Mouse (Mus musculus) kidney, embryonic 15.5 days (tissue): ENCODE measurements at regions not wholly inside any gene's neighbourhood (a gene's known extent, or its start where the extent isn't known, plus 50 kb on each side); places are given as distances from the start of the nearest gene placed in this dataset.

Source experiments
- ATAC-seq: fragments of 200-750 bp; cut with Nextera tagmentation; replicated peaks from 2 replicates; pipeline ENCODE4 v1.8.0; 2017; ENCODE audit warnings: moderate TSS enrichment; ENCODE audit not compliant: low FRiP score
- H3K27ac ChIP-seq: fragments of 300-500 bp; sonication (generic); 2 replicates; pipeline ENCODE4 v1.5.1; 2015; ENCODE audit warnings: mild to moderate bottlenecking, inconsistent platforms
- H3K27me3 ChIP-seq: fragments of 300-500 bp; sonication (generic); 2 replicates; pipeline ENCODE4 v1.6.1; 2015; ENCODE audit warnings: inconsistent platforms
- H3K36me3 ChIP-seq: fragments of 300-500 bp; sonication (generic); 2 replicates; pipeline ENCODE4 v1.6.1; 2015; ENCODE audit warnings: inconsistent platforms
- H3K4me1 ChIP-seq: fragments of 300-500 bp; sonication (generic); 2 replicates; pipeline ENCODE4 v1.6.1; 2015; ENCODE audit warnings: inconsistent platforms
- H3K4me2 ChIP-seq: fragments of 300-500 bp; sonication (generic); 2 replicates; pipeline ENCODE4 v1.6.1; 2015; ENCODE audit warnings: moderate library complexity, mild to moderate bottlenecking, inconsistent platforms
- H3K4me3 ChIP-seq: fragments of 300-500 bp; sonication (generic); replicated peaks from 2 replicates; pipeline ENCODE4 v1.5.1; 2015; ENCODE audit warnings: mild to moderate bottlenecking, inconsistent platforms
- H3K9ac ChIP-seq: fragments of 300-500 bp; sonication (generic); 2 replicates; pipeline ENCODE4 v1.6.1; 2015; ENCODE audit warnings: mild to moderate bottlenecking, inconsistent platforms
- H3K9me3 ChIP-seq: fragments of 300-500 bp; sonication (generic); replicated peaks from 2 replicates; pipeline ENCODE4 v1.6.1; 2016; ENCODE audit warnings: inconsistent platforms
- WGBS: fragments of 180-500 bp; shearing (Covaris S2); methylation state at CpG from one replicate; pipeline ENCODE4 v1.1.7; 2015; ENCODE audit warnings: mixed read lengths; 5-methylcytosine and 5-hydroxymethylcytosine counted together

DNA sequence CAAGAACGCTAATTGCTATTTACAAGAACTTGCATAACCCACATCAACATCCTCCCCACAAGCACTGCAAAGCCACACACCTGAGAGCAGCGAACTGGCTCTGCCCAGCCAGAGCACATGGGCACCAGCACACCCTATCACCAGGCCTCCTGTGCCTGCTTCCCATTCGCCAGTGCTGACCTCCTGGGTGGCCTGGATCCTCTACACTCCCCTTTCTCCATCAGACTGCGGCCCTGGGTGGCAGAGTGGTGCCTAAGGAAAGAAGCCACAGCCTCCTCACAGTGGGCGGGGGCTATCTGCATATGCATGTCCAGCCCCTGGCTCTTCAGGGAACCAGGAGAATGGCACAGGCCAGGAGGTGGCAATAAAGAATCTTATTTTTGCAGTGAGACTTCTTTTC lies 187.9 kb upstream of the Klf14 start:
- Histone ChIP-seq H3K36me3 (no peaks in the 10 kb centered on the region), H3K4me1 (peaks cover 22% of the 10 kb centered on the region), H3K4me3 (no peak overlapping the region), H3K27me3 (no peaks in the 10 kb centered on the region), H3K27ac (no peak overlapping the region), H3K9me3 (no peaks in the 10 kb centered on the region), H3K9ac (no peak overlapping the region), H3K4me2 (no peak overlapping the region)
- peak; percentile 72 for ATAC-seq
- WGBS: 46% methylated on average over 5 of the region's 5 CpGs

DNA sequence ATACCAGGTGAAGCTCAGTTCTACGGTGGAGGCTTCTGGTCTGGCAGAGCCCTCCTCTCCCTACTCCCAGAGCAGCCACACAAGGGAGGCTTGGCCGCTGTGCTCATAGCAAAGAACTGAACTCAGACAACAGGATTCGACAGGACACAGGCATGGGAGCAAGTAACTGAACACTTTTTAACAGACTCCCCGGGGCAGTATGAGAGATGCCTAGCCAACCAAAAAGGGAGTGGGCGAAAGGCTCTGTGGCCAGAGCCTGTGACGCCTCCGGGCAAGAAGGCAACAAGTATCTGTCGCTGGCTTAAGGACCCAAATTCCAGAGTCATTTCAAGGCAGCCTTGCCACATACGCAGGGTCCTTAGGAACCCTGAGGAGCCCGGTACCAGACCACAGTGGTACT lies 188.8 kb upstream of the Klf14 start:
- WGBS: 56% methylated on average over 10 of the region's 10 CpGs
- Histone ChIP-seq H3K4me3 (no peak overlapping the region), H3K27ac (peak overlapping the region; percentile 49; the same call in 1 of the 2 replicates), H3K27me3 (no peaks in the 10 kb centered on the region), H3K4me1 (peaks cover 22% of the 10 kb centered on the region), H3K4me2 (no peak overlapping the region), H3K36me3 (no peaks in the 10 kb centered on the region), H3K9me3 (no peaks in the 10 kb centered on the region), H3K9ac (no peak overlapping the region)
- no peak; the same call in 1 of the 2 replicates for ATAC-seq

DNA sequence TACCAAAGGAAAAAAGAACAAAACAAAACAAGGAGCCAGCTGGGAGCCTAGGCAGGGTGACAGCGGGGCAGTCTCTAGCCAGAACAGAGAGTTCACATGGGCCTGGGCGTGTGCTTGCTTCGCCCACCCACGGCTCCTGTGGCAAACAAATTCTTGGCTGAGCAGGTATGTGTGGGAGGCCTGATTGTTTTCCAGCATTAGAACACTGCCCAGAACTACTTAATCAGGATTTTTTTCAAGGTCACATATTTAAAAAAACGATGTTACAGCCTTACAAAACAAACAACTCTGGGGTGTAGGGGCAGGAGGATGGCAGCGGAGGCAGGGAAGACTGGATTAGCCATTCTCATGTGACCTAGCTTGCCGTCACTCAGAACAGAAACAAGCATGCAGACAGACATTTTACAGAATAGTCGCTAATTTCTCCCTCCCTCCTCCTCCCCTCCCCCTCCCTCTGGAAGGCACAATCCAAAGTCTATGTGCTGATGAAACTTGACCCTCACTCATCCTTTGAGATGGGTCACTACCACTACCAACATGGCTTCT lies 189.5 kb upstream of the Klf14 start:
- peaks cover 22% of the 10 kb centered on the region for H3K4me1 ChIP-seq
- H3K27ac ChIP-seq: peak overlapping the region; percentile 24; the same call in 1 of the 2 replicates
- peak; percentile 64; the same call in 1 of the 2 replicates for ATAC-seq
- H3K4me2 ChIP-seq: no peak overlapping the region
- H3K9ac ChIP-seq: no peak overlapping the region
- H3K27me3 ChIP-seq: no peaks in the 10 kb centered on the region
- no peaks in the 10 kb centered on the region for H3K9me3 ChIP-seq
- no peak overlapping the region for H3K4me3 ChIP-seq
- no peaks in the 10 kb centered on the region for H3K36me3 ChIP-seq
- 45% methylated on average over 8 of the region's 8 CpGs for WGBS

DNA sequence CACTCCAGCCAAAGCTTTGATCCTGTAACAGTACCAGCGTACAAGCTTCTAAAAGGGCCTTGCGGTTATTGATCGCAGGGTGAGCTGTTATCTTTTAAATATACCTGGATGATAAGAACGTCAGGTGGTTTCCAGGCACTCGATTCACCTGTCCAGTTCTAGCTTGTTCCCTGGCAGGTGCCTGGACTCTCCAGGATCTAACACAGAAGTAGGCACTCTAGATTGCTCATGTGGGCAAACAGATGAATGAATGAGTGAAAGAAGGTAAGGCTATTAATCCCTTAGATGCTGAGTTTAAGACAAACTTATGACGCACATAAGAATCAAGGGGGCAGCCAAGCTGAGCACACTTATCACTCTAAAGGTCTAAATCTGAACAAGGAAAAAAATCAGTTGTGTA lies 190.3 kb upstream of the Klf14 start:
- H3K27me3 ChIP-seq: no peaks in the 10 kb centered on the region
- WGBS: 88% methylated on average over 6 of the region's 6 CpGs
- peaks cover 22% of the 10 kb centered on the region for H3K4me1 ChIP-seq
- no peak overlapping the region for H3K9ac ChIP-seq
- no peaks in the 10 kb centered on the region for H3K9me3 ChIP-seq
- H3K27ac ChIP-seq: no peak overlapping the region
- ATAC-seq: no peak
- H3K4me2 ChIP-seq: no peak overlapping the region
- no peak overlapping the region for H3K4me3 ChIP-seq
- H3K36me3 ChIP-seq: no peaks in the 10 kb centered on the region

DNA sequence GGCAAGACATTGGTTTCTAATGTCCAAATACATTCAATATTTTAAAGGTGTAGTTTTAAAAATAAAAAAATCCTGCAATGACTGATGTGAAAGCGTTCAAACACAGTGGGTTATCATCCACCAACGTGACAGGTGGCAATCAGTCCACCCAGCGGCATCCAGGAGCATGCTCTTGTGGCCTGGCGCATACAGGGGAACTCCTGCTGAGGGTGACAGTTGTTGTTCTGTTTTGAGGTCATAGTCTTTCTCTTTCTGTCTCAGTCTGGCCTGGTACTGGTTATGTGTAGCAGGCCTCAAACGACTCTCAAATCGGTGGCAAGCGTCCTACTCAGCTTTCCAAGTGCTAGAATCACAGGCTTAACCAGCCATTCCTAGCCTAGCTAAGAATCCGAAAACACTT lies 191.5 kb upstream of the Klf14 start:
- 90% methylated on average over 8 of the region's 8 CpGs for WGBS
- peaks cover 22% of the 10 kb centered on the region for H3K4me1 ChIP-seq
- no peak overlapping the region for H3K27ac ChIP-seq

DNA sequence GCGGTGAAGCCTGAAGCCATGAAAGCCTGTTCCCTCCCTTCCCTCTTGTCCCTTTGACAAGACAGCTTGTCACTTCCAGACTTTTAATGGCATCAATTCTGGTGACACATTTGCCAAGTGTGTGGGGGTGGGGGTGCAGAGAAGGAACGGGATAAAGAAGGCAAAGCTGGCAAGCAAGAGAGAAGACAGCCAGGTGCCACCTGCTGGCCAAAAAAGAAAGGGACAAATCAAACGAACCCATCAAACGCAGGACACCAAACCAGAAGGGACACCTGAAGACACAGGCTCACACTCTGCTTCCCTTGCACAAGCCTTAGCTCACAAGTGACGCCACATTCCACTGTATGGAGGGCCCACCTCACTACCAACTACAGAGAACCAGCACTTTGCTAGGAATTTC lies 197.0 kb upstream of the Klf14 start:
- H3K4me3 ChIP-seq: no peak overlapping the region
- H3K4me2 ChIP-seq: no peak overlapping the region
- WGBS: 19% methylated on average over 5 of the region's 5 CpGs
- ATAC-seq: no peak
- H3K27ac ChIP-seq: no peak overlapping the region
- H3K9me3 ChIP-seq: no peaks in the 10 kb centered on the region
- no peak overlapping the region for H3K9ac ChIP-seq
- H3K36me3 ChIP-seq: no peaks in the 10 kb centered on the region
- peaks cover 9% of the 10 kb centered on the region for H3K4me1 ChIP-seq
- peaks cover 10% of the 10 kb centered on the region; the same call in 1 of the 2 replicates for H3K27me3 ChIP-seq

More for the DNA sequence above, 191.5 kb upstream of the Klf14 start:
- H3K4me2 ChIP-seq: no peak overlapping the region
- no peaks in the 10 kb centered on the region for H3K36me3 ChIP-seq
- no peak overlapping the region for H3K9ac ChIP-seq
- no peaks in the 10 kb centered on the region for H3K9me3 ChIP-seq
- H3K4me3 ChIP-seq: no peak overlapping the region
- ATAC-seq: no peak
- no peaks in the 10 kb centered on the region for H3K27me3 ChIP-seq

DNA sequence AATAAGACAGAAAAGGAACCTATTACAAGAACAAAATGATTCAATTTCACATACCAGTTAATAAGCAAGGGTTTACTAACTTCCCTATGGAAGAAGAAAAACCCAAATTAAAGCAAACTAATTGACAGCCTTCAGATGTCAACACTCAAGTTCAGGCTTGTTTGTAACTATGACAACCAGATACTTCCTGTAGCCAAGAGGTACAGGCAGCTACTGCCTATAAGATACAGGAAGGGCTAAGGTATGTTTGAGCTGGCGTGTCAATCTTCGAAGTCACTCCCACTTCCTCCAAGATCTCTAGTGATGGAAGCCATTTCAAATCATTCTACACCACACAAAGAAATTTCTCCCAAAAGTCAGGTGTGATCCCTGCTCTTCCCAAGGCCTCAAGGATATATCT lies 198.1 kb upstream of the Klf14 start:
- no peak for ATAC-seq
- WGBS: 84% methylated on average over 2 of the region's 2 CpGs
- Histone ChIP-seq H3K9me3 (no peaks in the 10 kb centered on the region), H3K4me2 (no peak overlapping the region), H3K27ac (no peak overlapping the region), H3K4me3 (no peak overlapping the region), H3K36me3 (no peaks in the 10 kb centered on the region), H3K4me1 (peaks cover 9% of the 10 kb centered on the region), H3K9ac (no peak overlapping the region), H3K27me3 (peaks cover 18% of the 10 kb centered on the region; the same call in 1 of the 2 replicates)

DNA sequence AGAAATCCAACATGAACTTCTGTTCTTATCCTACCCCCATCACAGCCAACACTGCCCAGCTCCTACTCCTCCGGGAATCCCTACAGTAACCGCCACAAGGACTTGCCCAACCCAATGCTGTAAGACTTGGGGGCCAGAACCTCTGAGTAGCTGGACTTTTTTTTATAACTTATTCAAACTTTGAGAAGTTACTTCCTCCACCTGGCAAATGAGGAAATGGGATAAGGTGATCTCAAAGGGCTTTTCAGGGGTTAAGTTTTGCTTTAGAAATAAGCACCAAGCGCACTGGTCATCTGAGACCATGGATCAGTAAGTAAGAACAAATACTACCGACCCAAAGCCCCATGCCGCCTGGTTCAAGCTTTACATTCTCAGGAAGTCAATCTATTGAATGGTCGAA lies 198.6 kb upstream of the Klf14 start:
- no peak for ATAC-seq
- Histone ChIP-seq H3K9ac (no peak overlapping the region), H3K4me3 (no peak overlapping the region), H3K9me3 (no peaks in the 10 kb centered on the region), H3K27ac (no peak overlapping the region), H3K27me3 (peaks cover 18% of the 10 kb centered on the region; the same call in 1 of the 2 replicates), H3K36me3 (no peaks in the 10 kb centered on the region), H3K4me2 (no peak overlapping the region), H3K4me1 (peaks cover 9% of the 10 kb centered on the region)
- WGBS: 74% methylated on average over 6 of the region's 6 CpGs

DNA sequence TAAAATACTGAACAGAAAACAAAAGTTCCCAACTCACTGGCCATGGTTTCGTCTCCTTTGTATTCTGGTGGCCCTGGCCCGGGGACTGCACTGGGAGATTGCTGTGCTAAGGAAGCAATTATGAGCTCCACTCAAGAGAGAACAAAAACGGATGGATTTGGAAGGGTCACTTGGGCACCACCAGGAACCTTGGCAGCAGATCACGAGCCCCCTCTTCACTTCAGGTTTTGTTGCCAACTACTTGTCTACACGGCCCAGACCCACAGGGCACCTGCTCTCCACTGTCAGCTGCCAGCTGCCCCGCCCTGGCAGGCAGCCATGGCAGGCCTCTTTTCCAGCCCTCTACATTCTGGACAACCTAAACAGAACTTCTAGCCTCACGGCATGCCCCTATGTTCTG lies 199.8 kb upstream of the Klf14 start:
- Histone ChIP-seq H3K27ac (no peak overlapping the region), H3K36me3 (no peaks in the 10 kb centered on the region), H3K9ac (no peak overlapping the region), H3K4me2 (no peak overlapping the region), H3K4me3 (no peak overlapping the region), H3K27me3 (peaks cover 18% of the 10 kb centered on the region; the same call in 1 of the 2 replicates), H3K9me3 (no peaks in the 10 kb centered on the region), H3K4me1 (peaks cover 9% of the 10 kb centered on the region)
- WGBS: 73% methylated on average over 7 of the region's 7 CpGs
- ATAC-seq: no peak

DNA sequence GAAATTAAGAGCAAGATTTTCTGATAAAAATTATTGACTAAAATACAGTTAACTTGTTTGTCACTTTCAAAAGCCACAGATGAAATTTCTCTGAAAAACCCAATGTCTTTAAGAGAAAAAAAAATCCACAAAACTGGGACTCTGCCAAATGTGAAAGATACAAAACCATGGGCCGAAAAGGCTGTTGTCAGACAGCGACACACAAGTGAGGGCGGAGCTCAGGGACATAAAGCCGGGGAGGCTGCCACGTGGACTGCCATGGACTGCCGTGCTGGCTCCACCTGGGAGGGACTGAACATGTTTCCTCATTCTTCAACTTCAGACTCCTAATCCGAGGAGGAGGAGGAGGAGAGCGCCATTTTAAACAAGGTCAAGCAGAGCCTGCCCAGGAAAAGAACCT lies 200.4 kb upstream of the Klf14 start:
- H3K4me1 ChIP-seq: peaks cover 9% of the 10 kb centered on the region
- 30% methylated on average over 8 of the region's 8 CpGs for WGBS
- H3K27me3 ChIP-seq: peaks cover 18% of the 10 kb centered on the region; the same call in 1 of the 2 replicates
- no peaks in the 10 kb centered on the region for H3K9me3 ChIP-seq
- ATAC-seq: no peak
- no peak overlapping the region; the same call in 1 of the 2 replicates for H3K4me3 ChIP-seq
- H3K9ac ChIP-seq: no peak overlapping the region
- H3K36me3 ChIP-seq: no peaks in the 10 kb centered on the region
- no peak overlapping the region for H3K27ac ChIP-seq
- H3K4me2 ChIP-seq: peak overlapping the region; percentile 49

DNA sequence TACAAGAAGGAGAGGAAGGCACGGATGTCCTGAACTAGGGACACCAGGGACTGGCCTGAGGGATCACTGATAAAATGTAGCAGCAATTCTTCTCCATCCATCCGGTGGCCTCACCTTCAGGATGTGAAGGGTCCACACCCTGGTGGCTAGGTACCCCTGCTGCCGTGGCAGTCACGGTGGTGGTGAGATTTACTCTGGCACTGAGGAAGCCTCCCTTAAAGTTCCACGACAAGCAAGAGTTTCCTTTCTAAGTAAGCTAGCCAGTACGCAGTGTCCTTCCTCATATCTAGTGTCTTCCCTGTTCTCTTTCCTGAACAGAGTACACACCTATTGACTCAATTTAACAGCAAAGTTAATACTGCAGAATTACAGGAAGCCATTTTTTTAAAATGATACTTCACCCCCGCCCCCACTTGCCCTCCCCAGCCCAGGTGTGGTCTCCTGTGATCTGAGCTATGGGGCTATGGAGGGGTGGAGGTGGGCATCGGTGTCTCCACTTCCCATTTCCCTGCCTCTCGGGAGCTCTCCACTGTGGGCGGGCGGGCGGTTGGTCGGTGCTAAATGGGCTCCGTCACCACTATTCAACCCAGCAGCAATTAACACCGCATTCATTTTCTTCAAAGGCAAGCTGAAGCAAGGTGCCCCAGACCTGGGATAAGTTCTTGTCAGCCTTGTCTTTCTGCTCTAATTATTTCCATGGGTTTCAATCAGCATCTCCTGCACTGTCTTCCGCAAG lies 201.2 kb upstream of the Klf14 start:
- H3K9ac ChIP-seq: no peak overlapping the region
- no peak for ATAC-seq
- H3K4me2 ChIP-seq: peak overlapping the region; percentile 49; the same call in 1 of the 2 replicates
- peaks cover 18% of the 10 kb centered on the region; the same call in 1 of the 2 replicates for H3K27me3 ChIP-seq
- peaks cover 9% of the 10 kb centered on the region for H3K4me1 ChIP-seq
- H3K4me3 ChIP-seq: no peak overlapping the region
- no peaks in the 10 kb centered on the region for H3K9me3 ChIP-seq
- H3K36me3 ChIP-seq: no peaks in the 10 kb centered on the region
- no peak overlapping the region for H3K27ac ChIP-seq
- WGBS: 44% methylated on average over 16 of the region's 16 CpGs

DNA sequence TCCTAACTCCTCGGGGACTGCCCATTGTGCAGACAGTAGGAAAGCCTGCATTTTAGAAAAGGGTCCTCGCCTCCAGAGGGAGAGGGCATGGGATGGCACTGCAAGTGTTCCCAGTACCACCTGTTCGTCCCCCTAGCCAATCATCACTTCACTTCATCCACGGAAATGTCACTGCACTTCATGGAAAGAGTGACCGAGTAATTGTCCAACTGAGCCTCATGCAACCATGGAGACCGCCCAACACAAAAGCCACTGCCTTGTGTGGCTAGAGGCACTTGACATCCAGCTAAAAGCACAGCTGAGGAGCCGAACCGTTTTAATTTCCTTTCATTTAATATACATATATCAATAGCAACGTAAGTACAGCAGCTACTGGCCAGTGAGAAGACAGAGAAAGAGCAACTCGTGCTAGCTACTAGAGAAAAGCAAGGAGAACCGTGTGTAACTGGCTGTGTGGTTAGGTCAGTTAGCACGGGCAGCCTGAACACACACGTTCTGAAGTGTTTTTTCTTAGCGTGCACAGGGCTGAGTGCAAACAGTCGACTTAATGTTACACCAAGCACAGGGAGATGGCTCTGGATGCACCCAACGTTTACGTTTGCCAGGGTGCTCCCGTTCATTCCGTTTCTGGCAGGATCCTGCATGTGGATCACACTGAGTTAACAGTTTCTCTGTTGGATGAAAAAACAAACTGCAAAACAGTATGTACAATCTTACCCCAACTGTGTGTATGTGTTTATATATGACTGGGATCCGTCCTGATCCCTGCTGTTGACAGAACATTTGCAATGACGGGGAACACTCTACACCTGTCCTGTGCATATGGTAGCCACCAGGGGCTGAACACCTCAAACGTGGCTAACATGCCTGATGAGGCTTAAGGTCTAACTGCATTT lies 202.8 kb upstream of the Klf14 start:
- H3K4me3 ChIP-seq: no peak overlapping the region
- H3K4me2 ChIP-seq: no peak overlapping the region
- H3K9me3 ChIP-seq: no peaks in the 10 kb centered on the region
- H3K4me1 ChIP-seq: peaks cover 9% of the 10 kb centered on the region
- H3K27me3 ChIP-seq: peaks cover 18% of the 10 kb centered on the region; the same call in 1 of the 2 replicates
- 84% methylated on average over 22 of the region's 22 CpGs for WGBS
- no peak for ATAC-seq
- no peak overlapping the region for H3K27ac ChIP-seq
- H3K36me3 ChIP-seq: no peaks in the 10 kb centered on the region
- no peak overlapping the region for H3K9ac ChIP-seq
